Mouse (Mus musculus) CH12.LX (cell line): ENCODE results near the gene Teddm2.
"Not testable (repeated sequence)": the region's sequence is repeated elsewhere in the genome, so short reads cannot be mapped to it uniquely, and the experiment has no call there.

Experiments
- CTCF ChIP-seq, 2 experiments: IDR thresholded peaks in 1 of 2; conservative IDR thresholded peaks in 1 of 2; 2 replicates each; pipeline ENCODE4 v1.5.1; 2011 to 2012; ENCODE audit warnings: low read depth in 2 of 2, low read length in 2 of 2, improper control_type of control experiment in 1 of 2, inconsistent platforms in 1 of 2, mild to moderate bottlenecking in 1 of 2, moderate library complexity in 1 of 2
- ELF1 ChIP-seq: IDR thresholded peaks from 2 replicates; pipeline ENCODE4 v1.6.1; 2014; ENCODE audit warnings: low read depth, mild to moderate bottlenecking, inconsistent platforms, low read length, improper control_type of control experiment
- EP300 ChIP-seq: IDR thresholded peaks from 2 replicates; pipeline ENCODE4 v1.6.1; 2011; ENCODE audit warnings: low read length, improper control_type of control experiment
- GABPA ChIP-seq: IDR thresholded peaks from 2 replicates; pipeline ENCODE4 v1.6.1; 2012; ENCODE audit warnings: low read depth, low read length, improper control_type of control experiment, inconsistent platforms; ENCODE audit not compliant: insufficient replicate concordance
- KAT2A ChIP-seq: IDR thresholded peaks from 2 replicates; pipeline ENCODE4 v1.6.1; 2012; ENCODE audit warnings: low read length, improper control_type of control experiment, inconsistent platforms; ENCODE audit not compliant: insufficient replicate concordance
- POLR2A ChIP-seq: IDR thresholded peaks from 2 replicates; pipeline ENCODE4 v1.6.1; 2011; ENCODE audit warnings: low read depth, mild to moderate bottlenecking, improper control_type of control experiment, low read length
- RAD21 ChIP-seq: IDR thresholded peaks from 2 replicates; pipeline ENCODE4 v1.6.1; 2011; ENCODE audit warnings: low read depth, mild to moderate bottlenecking, low read length, improper control_type of control experiment, moderate library complexity
- RCOR1 ChIP-seq: conservative IDR thresholded peaks from 2 replicates; pipeline ENCODE4 v1.6.1; 2012; ENCODE audit warnings: low read depth, mild to moderate bottlenecking, inconsistent platforms, low read length, improper control_type of control experiment
- SIN3A ChIP-seq: IDR thresholded peaks from 2 replicates; pipeline ENCODE4 v1.6.1; 2012; ENCODE audit warnings: low read length, improper control_type of control experiment, inconsistent platforms
- TCF12 ChIP-seq: IDR thresholded peaks from 2 replicates; pipeline ENCODE4 v1.6.1; 2014; ENCODE audit warnings: low read depth, mild to moderate bottlenecking, inconsistent platforms, low read length, improper control_type of control experiment
- ZNF384 ChIP-seq: IDR thresholded peaks from 2 replicates; pipeline ENCODE4 v1.6.1; 2012; ENCODE audit warnings: low read depth, low read length, improper control_type of control experiment, inconsistent platforms

GRCm38 (mm10) chr1:153852696-153853095 is 47.3 kb downstream of the Teddm2 start:
- not testable (repeated sequence) for TF ChIP-seq TCF12; CTCF (conservative IDR thresholded peaks at IDR 0.05 in 1 of 2, IDR thresholded peaks at IDR 0.05 in 1 of 2; ENCODE audit: low read depth in 2 of 2, low read length in 2 of 2); GABPA; EP300; SIN3A; POLR2A; RAD21; RCOR1; KAT2A; ZNF384; ELF1
